Comparison of ENCODE assay signal across 13 mouse cellular contexts in the genomic region with DNA sequence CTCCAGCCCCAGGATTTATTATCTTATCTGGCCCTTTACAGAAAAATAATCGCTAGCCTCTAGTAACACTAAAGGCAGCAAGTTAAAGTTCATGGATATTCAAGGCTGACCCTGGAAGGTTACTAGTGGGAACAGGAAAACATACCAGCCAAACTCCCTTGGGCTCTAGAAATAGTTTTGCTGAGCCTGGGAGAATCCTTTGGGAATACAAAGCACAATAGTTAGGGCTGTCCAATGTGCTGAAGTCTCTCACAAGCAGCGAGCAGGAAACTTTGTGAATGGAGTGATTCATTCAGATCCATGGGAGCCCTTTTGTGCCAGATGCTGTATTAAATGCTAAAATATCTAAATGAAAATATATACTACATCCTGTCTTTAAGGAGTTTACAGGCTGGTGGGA. TPM values are rescaled to one million over a fixed set of nuclear protein-coding genes. Genes with fewer than 3 reads are reported as not detected.
DNase-seq lines count a peak whose midpoint lies in the region; TF ChIP-seq lines count a peak whose summit lies in the region.
"Had no signal": no experiment of that assay in that cellular context is flagged by ENCODE, and none has a peak within 500 bp of the region (broad histone marks: within the 10 kb centered on the region; RNA-seq: fewer than 3 reads in every experiment).

No protein-coding gene starts in this region.

- peak; percentile 42 for DNase-seq in embryo, embryonic 10.5 days (ENCODE audit: low spot score)
- no peak for DNase-seq in embryo, embryonic 10 days (ENCODE audit: low spot score)
- peak; percentile 41 for DNase-seq in kidney, adult 9 months
- DNase-seq in kidney, postnatal 25 days = no peak
- peak; percentile 58 for DNase-seq in 3T3-L1 (ENCODE audit: low read depth, low spot score)
- DNase-seq in urinary bladder, adult 2 months (ENCODE audit: low spot score) = no peak
- DNase-seq in left cerebral cortex, adult 18-20 months (ENCODE audit: low spot score in 2 of 2) = no peak
- DNase-seq: thymus, adult 18-20 months had no signal

- 0 out of 2 replicates have a peak overlapping the region, but pooled peaks have one; percentile 5 for H3K27ac ChIP-seq in cortical plate, adult 2 months (ENCODE audit: insufficient read depth, low read length)
- H3K27ac ChIP-seq: hindbrain, embryonic 12.5 days; limb, embryonic 12.5 days had no signal

- no peak overlapping the region for H3K4me3 ChIP-seq in cortical plate, adult 2 months (ENCODE audit: insufficient read depth, low read length)
- H3K4me3 ChIP-seq: hindbrain, embryonic 12.5 days; limb, embryonic 12.5 days had no signal

- H3K4me1 ChIP-seq in cortical plate, adult 2 months (ENCODE audit: control insufficient read depth, insufficient read depth, low read length) = peaks cover 6% of the 10 kb centered on the region
- H3K4me1 ChIP-seq: hindbrain, embryonic 12.5 days had no signal

- no peak for TF ChIP-seq CTCF in cortical plate, adult 2 months (IDR thresholded peaks at IDR 0.05; ENCODE audit: extremely low read depth, insufficient read depth, low read length)

- no peak for TF ChIP-seq POLR2A in cortical plate, adult 2 months (IDR thresholded peaks at IDR 0.05; ENCODE audit: extremely low read depth, insufficient read depth, low read length)

RNA-seq across cellular contexts. Expression of a gene that starts 7.7 kb away (rescaled TPM):
- 59.8 and 63.2 TPM in 2 replicates for polyA plus RNA-seq in cortical plate, adult 2 months (2012; rRNA removed)
- polyA plus RNA-seq in urinary bladder, adult 2 months (2012; rRNA removed) = 44.8 and 59.6 TPM in 2 replicates
- 10 to 100 TPM; 29.6 to 39.5 TPM for total RNA-seq in left cerebral cortex, adult 18-20 months (2021)

RNA-seq across cellular contexts. Expression of a gene that starts 18.8 kb away (rescaled TPM):
- polyA plus RNA-seq in cortical plate, adult 2 months (2012; rRNA removed) = 6.8 and 8.5 TPM in 2 replicates
- 10.3 and 19.3 TPM in 2 replicates for polyA plus RNA-seq in urinary bladder, adult 2 months (2012; rRNA removed)
- 1 to 10 TPM; 4.0 to 6.7 TPM for total RNA-seq in left cerebral cortex, adult 18-20 months (2021)

RNA-seq across cellular contexts. Expression of a gene that starts 37.5 kb away (rescaled TPM):
- polyA plus RNA-seq in cortical plate, adult 2 months (2012; rRNA removed) = 0.06 and 0.21 TPM in 2 replicates
- 0.04 TPM in 1 of 2 replicates, not detected in the other for polyA plus RNA-seq in urinary bladder, adult 2 months (2012; rRNA removed)
- total RNA-seq in left cerebral cortex, adult 18-20 months (2021) = under 1 TPM; 0.28 to 0.30 TPM
- total RNA-seq: gastrocnemius, postnatal 4 days had no signal
- polyA plus RNA-seq: hindbrain, embryonic 12.5 days; intestine, postnatal 0 days; limb, embryonic 12.5 days had no signal

RNA-seq across cellular contexts. Expression of a gene that starts 43.8 kb away (rescaled TPM):
- polyA plus RNA-seq in cortical plate, adult 2 months (2012; rRNA removed) = not detected in 2 replicates
- not detected in 2 replicates for polyA plus RNA-seq in urinary bladder, adult 2 months (2012; rRNA removed)
- total RNA-seq in left cerebral cortex, adult 18-20 months (2021) = under 1 TPM; 0.56 to 0.67 TPM
- total RNA-seq: gastrocnemius, postnatal 4 days had no signal
- polyA plus RNA-seq: intestine, postnatal 0 days had no signal

Comparison
In these comparisons a context has a peak if more than half of its experiments do, and no peak if none do; other contexts are left out.
1. DNase-seq: peak in embryo, embryonic 10.5 days (single experiment), kidney, adult 9 months (single experiment) and 3T3-L1 (single experiment); none in embryo, embryonic 10 days (single experiment), kidney, postnatal 25 days (0 of 2), urinary bladder, adult 2 months (single experiment) and left cerebral cortex, adult 18-20 months (0 of 2).